Mouse (Mus musculus) CH12.LX (cell line): ENCODE data around the gene Junb. TPM values are rescaled to one million over a fixed set of nuclear protein-coding genes. Genes with fewer than 3 reads are reported as not detected.
A peak's percentile ranks its signal among the peaks of the same experiment; 100 is the strongest.

Source experiments
- DNase-seq: peaks from one replicate; pipeline ENCODE4 v3.0.0-alpha.2; 2013; ENCODE audit errors: extremely low read depth
- H3K27ac ChIP-seq: 2 replicates; pipeline ENCODE4 v1.5.1; 2012; ENCODE audit warnings: low read depth, mild to moderate bottlenecking, control low read depth, moderate library complexity; ENCODE audit not compliant: insufficient read depth
- H3K27me3 ChIP-seq: replicated peaks from 2 replicates; pipeline ENCODE3; 2012; ENCODE audit warnings: inconsistent platforms
- H3K36me3 ChIP-seq, 2 experiments: replicated peaks in 1 of 2; 2 replicates each; pipeline versions ENCODE3 to v1.6.1; 2012; ENCODE audit warnings: inconsistent platforms in 1 of 2, low read length in 1 of 2, mild to moderate bottlenecking in 1 of 2, mixed read lengths in 1 of 2, moderate library complexity in 1 of 2; ENCODE audit not compliant: control insufficient read depth in 1 of 2, insufficient read depth in 1 of 2
- H3K4me1 ChIP-seq, 2 experiments: 2 replicates each; pipeline ENCODE4 v1.6.1; 2012; ENCODE audit warnings: inconsistent platforms in 1 of 2, moderate library complexity in 1 of 2; ENCODE audit not compliant: insufficient read depth in 2 of 2, control insufficient read depth in 1 of 2
- H3K4me2 ChIP-seq: 2 replicates; pipeline ENCODE4 v1.6.1; 2012; ENCODE audit warnings: low read depth, mild to moderate bottlenecking, control low read depth; ENCODE audit not compliant: poor library complexity, insufficient read depth, severe bottlenecking
- H3K4me3 ChIP-seq, 3 experiments: fragments of 150-350 bp in 1 of 3; sonication (generic) in 1 of 3; replicated peaks in 1 of 3; 2 replicates each; pipeline versions ENCODE3 to v1.5.1; 2011 to 2012; ENCODE audit warnings: low read depth in 2 of 3, low read length in 2 of 3, mild to moderate bottlenecking in 2 of 3, moderate library complexity in 2 of 3, control low read depth in 1 of 3, improper control_type of control experiment in 1 of 3, inconsistent platforms in 1 of 3, mixed read lengths in 1 of 3; ENCODE audit not compliant: poor library complexity in 1 of 3
- H3K79me2 ChIP-seq: replicated peaks from 2 replicates; pipeline ENCODE4 v1.6.1; 2012; ENCODE audit warnings: mild to moderate bottlenecking, moderate library complexity; ENCODE audit not compliant: control insufficient read depth, poor library complexity, insufficient read depth, severe bottlenecking; ENCODE audit errors: extremely low read depth
- H3K9ac ChIP-seq: 2 replicates; pipeline ENCODE4 v1.6.1; 2012; ENCODE audit warnings: low read depth, mild to moderate bottlenecking, control low read depth, moderate library complexity; ENCODE audit not compliant: insufficient read depth
- H3K9me3 ChIP-seq: replicated peaks from 2 replicates; pipeline ENCODE3; 2012; ENCODE audit warnings: low read length, inconsistent platforms, mixed read lengths
- EP300 ChIP-seq: IDR thresholded peaks from 2 replicates; pipeline ENCODE4 v1.6.1; 2011; ENCODE audit warnings: low read length, improper control_type of control experiment
- ETS1 ChIP-seq: conservative IDR thresholded peaks from 2 replicates; pipeline ENCODE4 v1.6.1; 2012; ENCODE audit warnings: low read depth, mild to moderate bottlenecking, inconsistent platforms, low read length, improper control_type of control experiment, moderate library complexity
- GABPA ChIP-seq: IDR thresholded peaks from 2 replicates; pipeline ENCODE4 v1.6.1; 2012; ENCODE audit warnings: low read depth, low read length, improper control_type of control experiment, inconsistent platforms; ENCODE audit not compliant: insufficient replicate concordance
- IRF4 ChIP-seq: IDR thresholded peaks from 2 replicates; pipeline ENCODE4 v1.6.1; 2014; ENCODE audit warnings: low read depth, mild to moderate bottlenecking, inconsistent platforms, low read length, improper control_type of control experiment
- JUND ChIP-seq: conservative IDR thresholded peaks from 2 replicates; pipeline ENCODE4 v1.6.1; 2011; ENCODE audit warnings: low read depth, low read length, improper control_type of control experiment
- MAFK ChIP-seq: IDR thresholded peaks from 2 replicates; pipeline ENCODE4 v1.6.1; 2011; ENCODE audit warnings: low read length, improper control_type of control experiment; ENCODE audit not compliant: insufficient replicate concordance
- MAZ ChIP-seq: IDR thresholded peaks from 2 replicates; pipeline ENCODE4 v1.6.1; 2012; ENCODE audit warnings: low read depth, mild to moderate bottlenecking, inconsistent platforms, low read length, improper control_type of control experiment, moderate library complexity
- MEF2A ChIP-seq: IDR thresholded peaks from 2 replicates; pipeline ENCODE4 v1.6.1; 2014; ENCODE audit warnings: low read depth, mild to moderate bottlenecking, inconsistent platforms, low read length, improper control_type of control experiment, borderline replicate concordance
- MXI1 ChIP-seq: IDR thresholded peaks from 2 replicates; pipeline ENCODE4 v1.6.1; 2011; ENCODE audit warnings: mild to moderate bottlenecking, low read depth, low read length, improper control_type of control experiment
- MYC ChIP-seq: IDR thresholded peaks from 2 replicates; pipeline ENCODE4 v1.6.1; 2011; ENCODE audit warnings: low read depth, mild to moderate bottlenecking, improper control_type of control experiment, low read length
- POLR2A ChIP-seq: IDR thresholded peaks from 2 replicates; pipeline ENCODE4 v1.6.1; 2011; ENCODE audit warnings: low read depth, mild to moderate bottlenecking, improper control_type of control experiment, low read length
- POLR2AphosphoS2 ChIP-seq: IDR thresholded peaks from 2 replicates; pipeline ENCODE4 v1.6.1; 2011; ENCODE audit warnings: low read depth, low read length, improper control_type of control experiment
- RCOR1 ChIP-seq: conservative IDR thresholded peaks from 2 replicates; pipeline ENCODE4 v1.6.1; 2012; ENCODE audit warnings: low read depth, mild to moderate bottlenecking, inconsistent platforms, low read length, improper control_type of control experiment
- SMC3 ChIP-seq: IDR thresholded peaks from 2 replicates; pipeline ENCODE4 v1.6.1; 2011; ENCODE audit warnings: low read depth, low read length, improper control_type of control experiment
- TCF12 ChIP-seq: IDR thresholded peaks from 2 replicates; pipeline ENCODE4 v1.6.1; 2014; ENCODE audit warnings: low read depth, mild to moderate bottlenecking, inconsistent platforms, low read length, improper control_type of control experiment
- UBTF ChIP-seq: IDR thresholded peaks from 2 replicates; pipeline ENCODE4 v1.6.1; 2012; ENCODE audit warnings: low read depth, mild to moderate bottlenecking, inconsistent platforms, low read length, improper control_type of control experiment, moderate library complexity
- USF2 ChIP-seq: conservative IDR thresholded peaks from 2 replicates; pipeline ENCODE4 v1.6.1; 2011; ENCODE audit warnings: low read depth, low read length, improper control_type of control experiment
- ZC3H11A ChIP-seq: IDR thresholded peaks from 2 replicates; pipeline ENCODE4 v1.6.1; 2012; ENCODE audit warnings: low read depth, mild to moderate bottlenecking, inconsistent platforms, low read length, improper control_type of control experiment
- ZKSCAN1 ChIP-seq: IDR thresholded peaks from 2 replicates; pipeline ENCODE4 v1.6.1; 2012; ENCODE audit warnings: low read depth, inconsistent platforms, low read length, improper control_type of control experiment, borderline replicate concordance
- dilution Hi-C: fragments of 300-500 bp; cut with MboI; formaldehyde crosslinking; loops from 2 replicates; pipeline ENCODE4 v1.14.3; 2020; ENCODE audit warnings: low sequenced_read_pairs; ENCODE audit not compliant: extremely low pct_unique_long_range_greater_than_20kb, extremely low pct_ligation_motif_present
- in situ Hi-C: fragments of 300-500 bp; cut with MboI; formaldehyde crosslinking; loops from 3 replicates; pipeline ENCODE4 v1.14.3; 2019; ENCODE audit warnings: low sequenced_read_pairs, low pct_ligation_motif_present, low pct_unique_long_range_greater_than_20kb, mixed read lengths
- polyA plus RNA-seq: library from polyadenylated mRNA; unstranded; fragments of >175 nt; gene quantifications from 2 replicates; pipeline ENCODE4 v1.2.1, GENCODE M21; 2012; ENCODE audit warnings: low read depth; ENCODE audit not compliant: insufficient read length
- total RNA-seq, 2 experiments: library from RNA; depleted of rRNA; stranded (reverse); fragments of 300-350 nt in 1 of 2; fragments of >200 nt in 1 of 2; gene quantifications; 2 replicates each; pipeline ENCODE4 v1.2.3; 2012 to 2014

Junb gene
- total and polyA plus RNA-seq, 3 experiments: 63.4 to 342 (median 217) TPM

GRCm38 (mm10) chr8:84936962-84937546, 41.5 kb downstream of the Junb start, which contains the start of gene Mast1 (continued):
- TF ChIP-seq GABPA (no peak), JUND (no peak), POLR2A (no peak), UBTF (0 out of 2 replicates have a peak, but pooled peaks have one; percentile 43), IRF4 (no peak)

GRCm38 (mm10) chr8:84936041-84936961, 42.2 kb downstream of the Junb start:
- Histone ChIP-seq H3K27ac (no peak overlapping the region), H3K79me2 (no peaks in the 10 kb centered on the region), H3K4me1 (peaks cover 21 to 22% of the 10 kb centered on the region in 2 experiments), H3K4me2 (peak overlapping the region; percentile 90; the same call in 1 of the 2 replicates), H3K36me3 (no peaks in the 10 kb centered on the region), H3K9ac (no peak overlapping the region), H3K9me3 (no peaks in the 10 kb centered on the region), H3K4me3 (no peak overlapping the region), H3K27me3 (peaks cover 79% of the 10 kb centered on the region)
- no peak for TF ChIP-seq USF2
- no peak for TF ChIP-seq POLR2AphosphoS2
- TF ChIP-seq MYC: no peak
- no peak for TF ChIP-seq MAZ
- TF ChIP-seq JUND: no peak
- TF ChIP-seq ZKSCAN1: no peak
- no peak for TF ChIP-seq MXI1
- no peak for TF ChIP-seq TCF12
- no peak for TF ChIP-seq ETS1
- no peak for TF ChIP-seq ZC3H11A
- TF ChIP-seq RCOR1: no peak
- no peak for TF ChIP-seq SMC3
- TF ChIP-seq MAFK: no peak
- no peak for TF ChIP-seq EP300
- TF ChIP-seq MEF2A: no peak
- no peak for TF ChIP-seq POLR2A
- DNase-seq: no peak
- in situ Hi-C loops (no loop called here), dilution Hi-C loops (no loop called here)
